Mouse (Mus musculus) c-Kit-negative CD71-positive TER-119-positive erythroid progenitor cells, embryonic 14.5 days (primary cell): Measurements from ENCODE around the gene Ascc3.

Experiments used
- DNase-seq: peaks from one replicate; pipeline ENCODE4 v3.0.0-alpha.2; 2013; ENCODE audit warnings: low read depth, low spot score

Gene Ascc3

GRCm38 (mm10) chr10:50762984-50763383 lies 170.5 kb downstream of the Ascc3 start:
- DNase-seq = no peak

GRCm38 (mm10) chr10:50763457-50764310 lies 171.2 kb downstream of the Ascc3 start:
- no peak for DNase-seq

- no peak for DNase-seq
Measured at GRCm38 (mm10) chr10:50772811-50773210, 180.3 kb downstream of the Ascc3 start.

- no peak for DNase-seq
Measured at GRCm38 (mm10) chr10:50773846-50774245, 181.4 kb downstream of the Ascc3 start.

GRCm38 (mm10) chr10:50792840-50793239 lies 200.4 kb downstream of the Ascc3 start:
- DNase-seq = no peak

- no peak for DNase-seq
Measured at GRCm38 (mm10) chr10:50801594-50801993, 209.1 kb downstream of the Ascc3 start.

- DNase-seq = no peak
Measured at GRCm38 (mm10) chr10:50802380-50802779, 209.9 kb downstream of the Ascc3 start.

- no peak for DNase-seq
Measured at GRCm38 (mm10) chr10:50806166-50806565, 213.7 kb downstream of the Ascc3 start.

GRCm38 (mm10) chr10:50822363-50822762 lies 229.9 kb downstream of the Ascc3 start:
- DNase-seq = no peak

GRCm38 (mm10) chr10:50826829-50827228 lies 234.4 kb downstream of the Ascc3 start:
- DNase-seq = no peak

- no peak for DNase-seq
Measured at GRCm38 (mm10) chr10:50834533-50834932, 242.1 kb downstream of the Ascc3 start.

GRCm38 (mm10) chr10:50843363-50843762 lies 250.9 kb downstream of the Ascc3 start:
- DNase-seq = no peak

- no peak for DNase-seq
Measured at GRCm38 (mm10) chr10:50868202-50868601, 275.7 kb downstream of the Ascc3 start.

GRCm38 (mm10) chr10:50876952-50877351 lies 284.5 kb downstream of the Ascc3 start:
- DNase-seq = no peak

- no peak for DNase-seq
Measured at GRCm38 (mm10) chr10:50881476-50882069, 289.1 kb downstream of the Ascc3 start.

- DNase-seq = no peak
Measured at GRCm38 (mm10) chr10:50882366-50882765, 289.9 kb downstream of the Ascc3 start.

GRCm38 (mm10) chr10:50886305-50886704 lies 293.8 kb downstream of the Ascc3 start:
- no peak for DNase-seq

GRCm38 (mm10) chr10:50890621-50891020 lies 298.2 kb downstream of the Ascc3 start:
- DNase-seq = no peak

GRCm38 (mm10) chr10:50891876-50892711 lies 299.6 kb downstream of the Ascc3 start:
- DNase-seq = no peak

GRCm38 (mm10) chr10:50892751-50893320 lies 300.4 kb downstream of the Ascc3 start:
- DNase-seq = no peak

GRCm38 (mm10) chr10:50893546-50893945 lies 301.1 kb downstream of the Ascc3 start:
- DNase-seq = no peak
